Mouse (Mus musculus) intestine, postnatal 0 days (tissue): ENCODE results near the gene Capn5. TPM values are rescaled to one million over a fixed set of nuclear protein-coding genes. Genes with fewer than 3 reads are reported as not detected.

Experiments used
- ATAC-seq: fragments of 200-750 bp; cut with Nextera tagmentation; 2 replicates; pipeline ENCODE4 v1.8.0; 2017; ENCODE audit warnings: mild to moderate bottlenecking, moderate TSS enrichment, moderate library complexity
- H3K27ac ChIP-seq: fragments of 300-500 bp; sonication (generic); 2 replicates; pipeline ENCODE4 v1.5.1; 2014; ENCODE audit warnings: mild to moderate bottlenecking, low read depth, low read length, moderate library complexity
- H3K27me3 ChIP-seq: fragments of 300-500 bp; sonication (generic); replicated peaks from 2 replicates; pipeline ENCODE4 v1.6.1; 2014; ENCODE audit warnings: low read length, mixed read lengths; ENCODE audit not compliant: control insufficient read depth, insufficient read depth
- H3K36me3 ChIP-seq: fragments of 300-500 bp; sonication (generic); 2 replicates; pipeline ENCODE4 v1.6.1; 2014; ENCODE audit warnings: mild to moderate bottlenecking, moderate library complexity; ENCODE audit not compliant: control insufficient read depth, insufficient read depth
- H3K4me1 ChIP-seq: fragments of 300-500 bp; sonication (generic); replicated peaks from 2 replicates; pipeline ENCODE4 v1.6.1; 2014; ENCODE audit warnings: antibody characterized with exemption, low read length, mixed read lengths; ENCODE audit not compliant: control insufficient read depth, insufficient read depth
- H3K4me2 ChIP-seq: fragments of 300-500 bp; sonication (generic); replicated peaks from 2 replicates; pipeline ENCODE4 v1.6.1; 2014; ENCODE audit warnings: low read depth, mild to moderate bottlenecking, moderate library complexity
- H3K4me3 ChIP-seq: fragments of 300-500 bp; sonication (generic); 2 replicates; pipeline ENCODE4 v1.5.1; 2014; ENCODE audit warnings: low read depth, low read length
- H3K9ac ChIP-seq: fragments of 300-500 bp; sonication (generic); 2 replicates; pipeline ENCODE4 v1.6.1; 2014; ENCODE audit warnings: mild to moderate bottlenecking, low read depth, low read length
- H3K9me3 ChIP-seq: fragments of 300-500 bp; sonication (generic); 2 replicates; pipeline ENCODE4 v1.6.1; 2016; ENCODE audit warnings: mixed run types; ENCODE audit not compliant: control insufficient read depth
- CTCF ChIP-seq: sonication (generic); IDR thresholded peaks from 2 replicates; pipeline ENCODE4 v1.5.1; 2016; ENCODE audit warnings: low read depth, mild to moderate bottlenecking, control low read depth, antibody characterized with exemption, moderate library complexity
- WGBS: fragments of 180-500 bp; shearing (Covaris S2); extraction: QIAGEN DNeasy Blood & Tissue Kit; methylation state at CpG from one replicate; pipeline ENCODE4 v1.1.7; 2014; 5-methylcytosine and 5-hydroxymethylcytosine counted together
- polyA plus RNA-seq: library from polyadenylated mRNA; unstranded; fragments of >200 nt; fragmentation: Nextera tagmentation; extraction: Ambion mirVana; gene quantifications from 2 replicates; pipeline ENCODE4 v1.2.1, GENCODE M21; 2015

Gene Capn5
- polyA plus RNA-seq, 1 experiment from 2014 or later, result 3.3 TPM

GRCm38 (mm10) chr7:98146447-98146845, 31.6 kb downstream of the Capn5 start:
- Histone ChIP-seq H3K4me1 (no peaks in the 10 kb centered on the region), H3K9me3 (no peaks in the 10 kb centered on the region), H3K36me3 (no peaks in the 10 kb centered on the region), H3K27ac (no peak overlapping the region), H3K4me3 (no peak overlapping the region), H3K4me2 (no peak overlapping the region), H3K27me3 (no peaks in the 10 kb centered on the region), H3K9ac (no peak overlapping the region)
- 61% methylated on average over 8 of the region's 8 CpGs for WGBS
- no peak for ATAC-seq
- no peak for TF ChIP-seq CTCF

GRCm38 (mm10) chr7:98145842-98146446, 32.1 kb downstream of the Capn5 start:
- Histone ChIP-seq H3K36me3 (no peaks in the 10 kb centered on the region), H3K27me3 (no peaks in the 10 kb centered on the region), H3K4me2 (no peak overlapping the region), H3K9ac (no peak overlapping the region), H3K9me3 (no peaks in the 10 kb centered on the region), H3K4me3 (no peak overlapping the region), H3K27ac (no peak overlapping the region), H3K4me1 (no peaks in the 10 kb centered on the region)
- 90% methylated on average over 12 of the region's 12 CpGs for WGBS
- no peak for ATAC-seq
- no peak for TF ChIP-seq CTCF

GRCm38 (mm10) chr7:98145402-98145801, 32.7 kb downstream of the Capn5 start, which contains the start of gene Omp:
Gene Omp, minus strand, starts transcription at chr7:98145502.
- no peaks in the 10 kb centered on the region for H3K4me1 ChIP-seq
- no peak for TF ChIP-seq CTCF
- no peak for ATAC-seq
- H3K27ac ChIP-seq, result no peak within 1 kb of the TSS
- H3K27me3 ChIP-seq, result no peaks in the 10 kb centered on the region
- H3K9me3 ChIP-seq, result no peaks in the 10 kb centered on the region
- no peaks in the 10 kb centered on the region for H3K36me3 ChIP-seq
- no peak within 1 kb of the TSS for H3K4me3 ChIP-seq
- no peak within 1 kb of the TSS for H3K4me2 ChIP-seq
- no peak within 1 kb of the TSS for H3K9ac ChIP-seq
- WGBS, result 87% methylated on average over 5 of the region's 5 CpGs

GRCm38 (mm10) chr7:98142648-98143047, 35.4 kb downstream of the Capn5 start:
- no peak overlapping the region for H3K4me2 ChIP-seq
- no peaks in the 10 kb centered on the region for H3K4me1 ChIP-seq
- WGBS, result 71% methylated on average over 3 of the region's 3 CpGs
- no peaks in the 10 kb centered on the region for H3K36me3 ChIP-seq
- H3K27ac ChIP-seq, result no peak overlapping the region
- H3K9ac ChIP-seq, result no peak overlapping the region
- ATAC-seq, result no peak
- no peaks in the 10 kb centered on the region for H3K9me3 ChIP-seq
- no peak for TF ChIP-seq CTCF
- H3K4me3 ChIP-seq, result no peak overlapping the region
- H3K27me3 ChIP-seq, result no peaks in the 10 kb centered on the region

- no peaks in the 10 kb centered on the region for H3K27me3 ChIP-seq
- ATAC-seq, result no peak
- no peak overlapping the region for H3K9ac ChIP-seq
- no peak overlapping the region for H3K4me3 ChIP-seq
- H3K27ac ChIP-seq, result no peak overlapping the region
- H3K4me1 ChIP-seq, result no peaks in the 10 kb centered on the region
- no peak overlapping the region for H3K4me2 ChIP-seq
- 75% methylated on average over 8 of the region's 8 CpGs for WGBS
- H3K9me3 ChIP-seq, result no peaks in the 10 kb centered on the region
- TF ChIP-seq CTCF, result no peak
- H3K36me3 ChIP-seq, result no peaks in the 10 kb centered on the region
These were observed 35.8 kb downstream of the Capn5 start for GRCm38 (mm10) chr7:98142247-98142646.

- H3K27ac ChIP-seq, result no peak overlapping the region
- 0 out of 2 replicates have a peak, but pooled peaks have one; percentile 28 for ATAC-seq
- peak; percentile 64 for TF ChIP-seq CTCF
These were observed 36.9 kb downstream of the Capn5 start for GRCm38 (mm10) chr7:98141206-98141605.

More at GRCm38 (mm10) chr7:98141206-98141605, 36.9 kb downstream of the Capn5 start:
- Histone ChIP-seq H3K4me3 (no peak overlapping the region), H3K36me3 (no peaks in the 10 kb centered on the region), H3K9me3 (no peaks in the 10 kb centered on the region), H3K4me2 (no peak overlapping the region), H3K4me1 (no peaks in the 10 kb centered on the region), H3K27me3 (no peaks in the 10 kb centered on the region), H3K9ac (no peak overlapping the region)
- 64% methylated on average over 3 of the region's 3 CpGs for WGBS
